Mouse (Mus musculus) left cerebral cortex, adult 2 months (tissue): ENCODE measurements around the gene Lrrc27. TPM values are rescaled to one million over a fixed set of nuclear protein-coding genes. Genes with fewer than 3 reads are reported as not detected.

Source experiments
- DNase-seq, 2 experiments: peaks; one replicate each; pipeline ENCODE4 v3.0.0; 2021 to 2022; ENCODE audit warnings: low spot score in 2 of 2, mixed read lengths in 1 of 2; ENCODE audit errors: extremely low spot score in 1 of 2
- H3K27ac ChIP-seq: fragments of 200-600 bp; 2 replicates; pipeline ENCODE4 v1.8.1; 2022
- H3K4me3 ChIP-seq: fragments of 200-600 bp; 2 replicates; pipeline ENCODE4 v1.8.1; 2022
- CTCF ChIP-seq: fragments of 200-600 bp; IDR thresholded peaks from 2 replicates; pipeline ENCODE4 v1.8.1; 2022; ENCODE audit warnings: antibody characterized with exemption, mild to moderate bottlenecking, moderate library complexity
- intact Hi-C: fragments of 180-260 bp; cut with DNase I; formaldehyde crosslinking; loops from one replicate; pipeline ENCODE4 v1.15.1; 2025
- total RNA-seq, 2 experiments: library from RNA; stranded (reverse); gene quantifications; 2 replicates each; pipeline ENCODE4 v1.2.3; 2021

Lrrc27 gene
- total RNA-seq, 2 experiments from 2014 or later = 8.1 to 8.2 TPM

- peak; percentile 77 to 78 for DNase-seq
- TF ChIP-seq CTCF = no peak
- Histone ChIP-seq H3K27ac (peak overlapping the region; percentile 87), H3K4me3 (peak overlapping the region; percentile 76)
- intact Hi-C loops = loop anchor here (5.0 kb wide), 1 partner anchor 36 kb away; no protein-coding TSS in a partner anchor
Measured at GRCm38 (mm10) chr7:139187771-139188633, 24.8 kb upstream of the Lrrc27 start.

- Histone ChIP-seq H3K27ac (peak overlapping the region; percentile 87), H3K4me3 (peak overlapping the region; percentile 76)
- DNase-seq = peak in 1 of 2 experiments; percentile 19
- intact Hi-C loops = loop anchor here (5.0 kb wide), 1 partner anchor 36 kb away; no protein-coding TSS in a partner anchor
- peak; percentile 20 for TF ChIP-seq CTCF
Measured at GRCm38 (mm10) chr7:139188634-139189207, 24.1 kb upstream of the Lrrc27 start.

- intact Hi-C loops = no loop called here
- Histone ChIP-seq H3K27ac (no peak overlapping the region), H3K4me3 (no peak overlapping the region)
- DNase-seq = no peak
- TF ChIP-seq CTCF = no peak
Measured at GRCm38 (mm10) chr7:139190616-139191015, 22.2 kb upstream of the Lrrc27 start.

- DNase-seq = no peak
Measured at GRCm38 (mm10) chr7:139191619-139192018, 21.2 kb upstream of the Lrrc27 start.

DNA sequence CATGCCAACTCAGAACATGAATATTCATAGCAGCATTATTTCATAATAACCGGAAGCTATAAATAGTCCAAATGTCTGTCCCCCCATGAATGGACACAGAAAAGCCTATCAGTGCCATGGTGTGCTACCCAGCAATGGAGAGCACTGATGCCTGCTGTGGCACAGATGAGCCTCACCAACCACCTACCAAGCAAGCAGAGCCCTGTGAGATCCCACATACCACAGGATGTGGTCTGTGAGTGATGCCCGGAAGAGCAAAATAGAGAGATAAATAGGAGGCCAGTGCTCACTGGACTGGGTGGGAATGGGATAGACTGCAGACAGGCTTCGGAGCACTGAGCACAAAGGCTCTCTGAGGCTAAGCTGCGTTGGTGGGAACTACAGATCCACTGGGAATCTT, 15.8 kb upstream of the Lrrc27 start:
- Histone ChIP-seq H3K4me3 (no peak overlapping the region), H3K27ac (no peak overlapping the region)
- no peak for TF ChIP-seq CTCF
- intact Hi-C loops = no loop called here
- peak in 1 of 2 experiments; percentile 9 for DNase-seq

More at GRCm38 (mm10) chr7:139191619-139192018, 21.2 kb upstream of the Lrrc27 start:
- intact Hi-C loops = no loop called here
- Histone ChIP-seq H3K4me3 (no peak overlapping the region), H3K27ac (no peak overlapping the region)
- peak; percentile 42 for TF ChIP-seq CTCF

DNA sequence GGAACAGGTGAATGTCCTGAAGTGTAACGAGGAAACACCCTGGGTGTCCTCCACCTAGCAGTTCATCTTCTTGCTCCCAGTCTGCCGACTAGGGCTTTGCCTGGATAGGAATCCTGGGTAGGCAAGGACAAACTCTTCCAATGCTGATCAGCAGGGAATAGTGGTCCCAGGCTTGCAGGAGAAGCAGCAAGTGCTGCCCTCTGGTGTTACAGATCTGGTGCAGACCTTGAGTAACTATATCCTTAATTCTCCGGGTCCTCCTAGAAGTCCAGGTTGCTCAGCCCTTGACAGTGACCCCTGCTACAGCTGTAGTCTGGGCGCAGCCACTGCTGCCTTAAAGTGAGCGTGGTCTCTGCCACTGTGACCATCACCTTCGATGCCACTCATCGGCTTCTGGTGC, 12.7 kb upstream of the Lrrc27 start:
- intact Hi-C loops = loop anchor here (5.0 kb wide), 1 partner anchor 78 kb away; no protein-coding TSS in a partner anchor
- peak; percentile 81 for TF ChIP-seq CTCF
- DNase-seq = peak; percentile 65 to 74
- no peak overlapping the region for H3K4me3 ChIP-seq
- H3K27ac ChIP-seq = no peak overlapping the region

DNA sequence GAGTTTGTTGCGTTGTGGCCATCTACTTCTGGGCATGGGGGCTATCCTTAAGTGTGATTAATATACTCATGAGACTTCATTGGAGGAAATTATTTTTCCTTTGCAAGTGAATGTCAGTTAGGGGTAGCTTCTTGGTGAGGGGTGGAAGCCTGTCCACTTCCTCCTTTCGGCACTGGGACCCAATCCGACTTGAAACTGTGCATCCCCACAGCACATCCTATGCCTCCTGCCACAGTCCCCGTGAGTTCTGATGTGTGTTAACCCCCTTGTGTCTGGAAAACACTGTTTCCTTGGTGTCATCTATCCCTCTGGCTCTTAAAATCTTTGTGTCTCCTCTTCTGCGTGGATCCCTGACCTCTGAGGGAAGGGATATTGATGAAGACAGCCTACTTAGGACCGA, 11.6 kb upstream of the Lrrc27 start:
- intact Hi-C loops = loop anchor here (5.0 kb wide), 1 partner anchor 79 kb away; no protein-coding TSS in a partner anchor
- no peak for DNase-seq
- no peak for TF ChIP-seq CTCF
- Histone ChIP-seq H3K27ac (no peak overlapping the region), H3K4me3 (no peak overlapping the region)

DNA sequence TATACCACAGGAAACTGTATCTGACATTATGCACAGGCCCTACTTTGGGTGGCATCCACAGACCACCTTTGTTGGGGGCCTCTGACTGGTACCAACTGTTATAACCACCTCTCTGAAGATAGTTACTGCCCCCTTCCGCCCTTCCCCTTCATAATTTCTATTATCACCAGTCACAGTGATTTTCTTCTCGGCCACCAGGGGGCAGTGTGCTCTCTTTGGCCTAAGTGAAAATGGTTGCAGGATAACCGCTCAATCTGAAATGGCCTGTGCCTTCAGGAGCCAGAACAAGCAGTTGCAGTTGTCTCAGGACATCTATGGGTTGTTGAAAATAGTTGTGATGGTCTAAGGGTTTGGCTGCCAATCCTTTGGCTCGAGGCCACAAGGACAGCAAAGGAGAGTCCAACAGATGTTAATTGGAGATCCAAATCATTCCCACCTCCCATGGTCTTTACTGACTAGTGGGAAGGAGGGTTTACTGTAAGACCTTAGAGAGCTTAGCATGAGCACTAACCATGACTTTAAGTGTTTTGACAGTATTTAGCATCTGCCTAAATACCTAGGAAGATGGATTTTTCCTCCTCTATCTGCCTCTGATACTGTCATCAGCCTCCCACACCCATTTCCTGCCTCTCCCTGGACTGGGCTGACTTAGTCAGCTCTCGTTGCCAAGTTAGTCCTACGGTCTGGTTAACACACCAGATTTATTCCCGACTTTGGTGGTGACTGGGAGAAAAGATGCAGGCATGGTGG, 4.6 kb upstream of the Lrrc27 start:
- TF ChIP-seq CTCF = peak; percentile 79
- Histone ChIP-seq H3K27ac (no peak overlapping the region), H3K4me3 (no peak overlapping the region)
- no peak for DNase-seq
- intact Hi-C loops = loop anchor here (1.0 kb wide), 1 partner anchor 91 kb away; no protein-coding TSS in a partner anchor

DNA sequence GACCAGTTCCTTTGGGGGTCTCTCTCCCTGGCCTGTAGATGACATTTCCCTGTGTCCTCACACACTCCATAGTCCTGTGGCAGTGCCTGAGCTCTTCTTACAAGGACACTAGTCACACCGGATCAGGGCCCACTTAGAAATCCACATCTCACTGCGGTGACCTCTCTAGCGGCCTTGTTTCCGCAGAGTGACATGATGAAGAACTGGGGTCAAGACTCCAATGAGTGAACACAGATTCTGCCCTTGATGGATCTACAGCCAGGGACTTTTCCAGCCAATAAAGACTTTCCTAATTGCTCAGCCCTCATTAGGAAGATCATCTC, 4.1 kb upstream of the Lrrc27 start:
- no peak for TF ChIP-seq CTCF
- DNase-seq = no peak
- Histone ChIP-seq H3K4me3 (no peak overlapping the region), H3K27ac (no peak overlapping the region)
- intact Hi-C loops = loop anchor here (1.0 kb wide), 1 partner anchor 91 kb away; no protein-coding TSS in a partner anchor

GRCm38 (mm10) chr7:139211761-139212160, 1.0 kb upstream of the Lrrc27 start:
- DNase-seq = no peak
- H3K4me3 ChIP-seq = no peak overlapping the region
- TF ChIP-seq CTCF = no peak
- intact Hi-C loops = no loop called here
- H3K27ac ChIP-seq = no peak overlapping the region

DNA sequence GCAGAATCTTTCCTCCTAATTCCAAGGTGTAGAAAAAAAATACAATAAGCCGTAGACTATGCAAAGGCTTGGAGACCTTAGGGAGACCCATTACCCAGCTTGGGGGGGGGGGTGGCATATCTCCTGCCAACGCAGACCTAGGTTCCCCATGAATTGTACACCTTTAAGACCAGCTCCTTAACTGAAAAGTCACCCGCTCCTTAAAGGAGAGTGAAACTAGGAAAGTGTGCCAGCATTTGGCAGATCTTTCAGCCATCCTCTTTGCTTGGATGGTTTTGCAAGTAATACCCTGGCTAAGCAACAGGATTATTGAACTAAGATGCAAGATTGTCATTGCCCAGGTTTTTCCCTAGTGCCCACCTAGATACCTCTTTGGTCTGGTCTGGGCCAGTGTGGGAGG, 963 bp downstream of the Lrrc27 start:
- no peak for DNase-seq
- intact Hi-C loops = no loop called here
- no peak for TF ChIP-seq CTCF
- Histone ChIP-seq H3K4me3 (peak overlapping the region; percentile 65), H3K27ac (peak overlapping the region; percentile 88)

DNA sequence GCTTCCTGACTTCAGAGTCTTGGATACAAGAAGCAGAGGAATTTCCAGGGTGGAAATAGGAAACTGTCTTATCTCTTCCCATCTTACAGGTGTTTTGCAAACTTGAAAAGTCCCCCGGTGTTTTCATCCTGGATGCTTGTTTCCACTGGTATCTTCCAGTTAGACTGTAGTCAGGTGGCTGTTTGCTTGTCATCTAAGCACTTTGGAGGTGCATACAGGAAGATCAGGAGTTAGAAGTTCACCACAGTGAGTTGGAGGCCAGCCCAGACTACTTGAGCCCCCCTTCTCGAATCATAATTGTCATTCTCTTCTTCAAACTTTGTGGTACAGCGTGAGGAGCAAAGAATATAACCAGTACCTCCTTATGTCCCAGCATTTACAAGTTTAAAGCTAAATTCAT, 1.4 kb downstream of the Lrrc27 start:
- Histone ChIP-seq H3K4me3 (no peak overlapping the region), H3K27ac (no peak overlapping the region)
- intact Hi-C loops = no loop called here
- DNase-seq = no peak
- TF ChIP-seq CTCF = no peak
